ENCODE assay signal across 16 mouse cellular contexts in the genomic region with DNA sequence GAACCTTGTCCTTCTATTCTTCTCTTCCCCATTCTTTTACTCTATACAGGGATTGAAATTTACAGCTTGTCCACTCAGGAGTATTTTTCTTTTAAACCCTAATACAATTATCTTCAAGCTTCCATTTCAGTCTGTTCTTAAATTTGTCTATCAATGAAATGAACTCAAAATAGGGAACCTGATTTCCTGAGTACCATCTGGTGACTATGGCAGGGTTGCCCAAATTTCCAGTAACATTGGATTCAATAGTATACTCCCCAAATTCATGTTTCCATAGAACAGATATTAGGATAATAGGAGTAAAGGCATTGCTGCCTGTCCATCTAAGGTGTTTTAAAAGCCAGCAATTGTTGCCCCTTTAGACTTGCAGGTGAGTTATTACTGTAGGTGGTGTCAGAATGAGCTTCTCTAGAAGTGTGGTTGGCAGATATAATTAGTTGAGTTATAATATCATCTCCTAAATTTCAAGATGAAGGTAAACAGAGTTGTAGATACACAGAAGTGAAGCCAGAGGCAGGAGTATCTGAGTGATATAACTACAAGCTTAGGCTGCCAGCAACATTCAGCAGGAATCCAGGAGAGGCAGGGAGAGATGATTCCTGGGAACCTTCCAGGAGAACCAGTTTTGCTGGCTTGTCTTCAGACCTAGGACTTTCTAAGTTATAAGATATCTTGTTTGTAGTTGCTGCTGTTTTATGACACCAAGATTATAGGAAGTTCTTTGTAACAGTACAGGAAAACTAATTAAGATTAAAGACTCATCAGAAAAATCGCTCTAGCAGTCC.
"Had no signal": no experiment of that assay in that cellular context is flagged by ENCODE, and none has a peak within 500 bp of the region (broad histone marks: within the 10 kb centered on the region; RNA-seq: fewer than 3 reads in every experiment).

No protein-coding gene starts in this region.

- H3K9ac ChIP-seq: liver, postnatal 0 days; lung, embryonic 15.5 days; midbrain, embryonic 13.5 days; midbrain, embryonic 15.5 days; neural tube, embryonic 12.5 days; stomach, embryonic 15.5 days had no signal

- H3K4me3 ChIP-seq: lung, embryonic 15.5 days; megakaryocyte, embryonic 14.5 days; midbrain, embryonic 13.5 days; midbrain, embryonic 15.5 days; neural tube, embryonic 12.5 days; stomach, embryonic 15.5 days had no signal

- H3K27ac ChIP-seq: lung, embryonic 15.5 days; macrophage; midbrain, embryonic 13.5 days; midbrain, embryonic 15.5 days; neural tube, embryonic 12.5 days; stomach, embryonic 15.5 days; stomach, postnatal 0 days had no signal

- H3K4me2 ChIP-seq: lung, embryonic 15.5 days; midbrain, embryonic 11.5 days; midbrain, embryonic 13.5 days; midbrain, embryonic 15.5 days; neural tube, embryonic 12.5 days; stomach, embryonic 15.5 days had no signal

- ATAC-seq: liver, postnatal 0 days; lung, postnatal 0 days; midbrain, embryonic 13.5 days; midbrain, embryonic 15.5 days had no signal

- H3K36me3 ChIP-seq: lung, embryonic 15.5 days; midbrain, embryonic 13.5 days; midbrain, embryonic 15.5 days; neural tube, embryonic 12.5 days; stomach, embryonic 15.5 days had no signal

- H3K4me1 ChIP-seq: lung, embryonic 15.5 days; megakaryocyte, embryonic 14.5 days; midbrain, embryonic 13.5 days; midbrain, embryonic 15.5 days; neural tube, embryonic 12.5 days; stomach, embryonic 15.5 days had no signal

- H3K27me3 ChIP-seq: lung, embryonic 15.5 days; megakaryocyte, embryonic 14.5 days; midbrain, embryonic 13.5 days; midbrain, embryonic 15.5 days; neural tube, embryonic 12.5 days; stomach, embryonic 15.5 days had no signal

- DNase-seq: liver, postnatal 0 days; lung, postnatal 14 days; right cerebral cortex, postnatal 14 days; thymus, adult 2 months; thymus, postnatal 25 days; thymus, postnatal 4 days had no signal

- H3K9me3 ChIP-seq: lung, embryonic 15.5 days; megakaryocyte, embryonic 14.5 days; midbrain, embryonic 15.5 days; stomach, embryonic 15.5 days had no signal
